Mouse (Mus musculus) adrenal gland, adult 8-10 months (tissue): ENCODE measurements around the gene Hlcs. TPM values are rescaled to one million over a fixed set of nuclear protein-coding genes. Genes with fewer than 3 reads are reported as not detected.
"Not testable (repeated sequence)": the region's sequence is repeated elsewhere in the genome, so short reads cannot be mapped to it uniquely, and the experiment has no call there.

Experiments used
- DNase-seq: peaks from one replicate; pipeline ENCODE4 v3.0.0; 2022
- total RNA-seq, 4 experiments: library from RNA; stranded (reverse); gene quantifications; 2 replicates each; pipeline ENCODE4 v1.2.4; 2022

Gene Hlcs
- 10 to 100 TPM; 20.7 to 31.7 (median 24.9) TPM for total RNA-seq

GRCm38 (mm10) chr16:94313229-94314030, at the start of gene Hlcs:
TSS of gene Hlcs (minus strand) at chr16:94313571.
- DNase-seq: peak; percentile 96

GRCm38 (mm10) chr16:94362174-94362873, 49.0 kb upstream of the Hlcs start:
- peak; percentile 91 for DNase-seq

GRCm38 (mm10) chr16:94360578-94361350, 47.4 kb upstream of the Hlcs start:
- peak; percentile 56 for DNase-seq

GRCm38 (mm10) chr16:94358091-94358490, 44.7 kb upstream of the Hlcs start:
- no peak for DNase-seq

- no peak for DNase-seq
Observed at GRCm38 (mm10) chr16:94356776-94357494, 43.6 kb upstream of the Hlcs start.

- no peak for DNase-seq
Observed at GRCm38 (mm10) chr16:94356046-94356445, 42.7 kb upstream of the Hlcs start.

GRCm38 (mm10) chr16:94354450-94354849, 41.1 kb upstream of the Hlcs start:
- no peak for DNase-seq

GRCm38 (mm10) chr16:94350287-94350677, 36.9 kb upstream of the Hlcs start:
- DNase-seq: no peak

- no peak for DNase-seq
Observed at GRCm38 (mm10) chr16:94349588-94350286, 36.4 kb upstream of the Hlcs start.

GRCm38 (mm10) chr16:94348779-94349178, 35.4 kb upstream of the Hlcs start:
- DNase-seq: no peak

GRCm38 (mm10) chr16:94347080-94347731, 33.8 kb upstream of the Hlcs start:
- peak; percentile 10 for DNase-seq

- DNase-seq: no peak
Observed at GRCm38 (mm10) chr16:94345733-94346132, 32.4 kb upstream of the Hlcs start.

- DNase-seq: not testable (repeated sequence)
Observed at GRCm38 (mm10) chr16:94339164-94340160, 26.1 kb upstream of the Hlcs start.

- DNase-seq: no peak
Observed at GRCm38 (mm10) chr16:94335656-94336055, 22.3 kb upstream of the Hlcs start.

- no peak for DNase-seq
Observed at GRCm38 (mm10) chr16:94331886-94332252, 18.5 kb upstream of the Hlcs start.

- DNase-seq: no peak
Observed at GRCm38 (mm10) chr16:94331233-94331885, 18.0 kb upstream of the Hlcs start.

GRCm38 (mm10) chr16:94330429-94330828, 17.1 kb upstream of the Hlcs start:
- DNase-seq: no peak

GRCm38 (mm10) chr16:94328881-94329867, 15.8 kb upstream of the Hlcs start:
- no peak for DNase-seq
